ENCODE assay signal across 16 mouse cellular contexts in genomic region chr17:14468754-14469488, GRCm38 (mm10).
A peak's percentile ranks its signal among the peaks of the same experiment; 100 is the strongest.
DNase-seq lines count a peak whose midpoint lies in the region; ATAC-seq and TF ChIP-seq lines count a peak whose summit lies in the region.
"Had no signal": no experiment of that assay in that cellular context is flagged by ENCODE, and none has a peak within 500 bp of the region (broad histone marks: within the 10 kb centered on the region; RNA-seq: fewer than 3 reads in every experiment).

No protein-coding gene starts in this region.

- H3K27ac ChIP-seq in forebrain, embryonic 16.5 days (ENCODE audit: low read length), result no peak overlapping the region
- H3K27ac ChIP-seq in forebrain, embryonic 12.5 days, result no peak overlapping the region
- 0 out of 2 replicates have a peak overlapping the region, but pooled peaks have one; percentile 5 for H3K27ac ChIP-seq in hindbrain, embryonic 14.5 days
- H3K27ac ChIP-seq in midbrain, embryonic 15.5 days, result peak overlapping the region; percentile 42
- H3K27ac ChIP-seq: forebrain, embryonic 15.5 days; macrophage had no signal

- WGBS in forebrain, embryonic 16.5 days, result 68% methylated on average over 6 of the region's 6 CpGs
- WGBS in forebrain, embryonic 12.5 days, result 64% methylated on average over 6 of the region's 6 CpGs
- 25% methylated on average over 6 of the region's 6 CpGs for WGBS in hindbrain, embryonic 14.5 days
- WGBS in midbrain, embryonic 15.5 days, result 32% methylated on average over 6 of the region's 6 CpGs

- no peaks in the 10 kb centered on the region for H3K9me3 ChIP-seq in forebrain, embryonic 16.5 days (ENCODE audit: control insufficient read depth, low read length)
- H3K9me3 ChIP-seq in forebrain, embryonic 12.5 days, result no peaks in the 10 kb centered on the region
- H3K9me3 ChIP-seq in hindbrain, embryonic 14.5 days (ENCODE audit: control insufficient read depth, low read length), result no peaks in the 10 kb centered on the region
- no peaks in the 10 kb centered on the region for H3K9me3 ChIP-seq in midbrain, embryonic 15.5 days
- H3K9me3 ChIP-seq: forebrain, embryonic 15.5 days had no signal

- H3K4me2 ChIP-seq in forebrain, embryonic 16.5 days (ENCODE audit: low read length), result no peak overlapping the region
- H3K4me2 ChIP-seq in forebrain, embryonic 12.5 days, result no peak overlapping the region
- H3K4me2 ChIP-seq in hindbrain, embryonic 14.5 days (replicated peaks), result no peak overlapping the region
- H3K4me2 ChIP-seq in midbrain, embryonic 15.5 days, result no peak overlapping the region
- H3K4me2 ChIP-seq: forebrain, embryonic 15.5 days; heart, embryonic 11.5 days had no signal

- H3K4me3 ChIP-seq in forebrain, embryonic 16.5 days (replicated peaks; ENCODE audit: low read length), result no peak overlapping the region
- H3K4me3 ChIP-seq in forebrain, embryonic 12.5 days (replicated peaks), result no peak overlapping the region
- H3K4me3 ChIP-seq in hindbrain, embryonic 14.5 days (replicated peaks; ENCODE audit: low read length), result no peak overlapping the region
- H3K4me3 ChIP-seq in midbrain, embryonic 15.5 days, result no peak overlapping the region
- H3K4me3 ChIP-seq: forebrain, embryonic 15.5 days had no signal

- H3K27me3 ChIP-seq in forebrain, embryonic 16.5 days (replicated peaks; ENCODE audit: control insufficient read depth, insufficient read depth, low read length), result no peaks in the 10 kb centered on the region
- no peaks in the 10 kb centered on the region for H3K27me3 ChIP-seq in forebrain, embryonic 12.5 days
- H3K27me3 ChIP-seq in hindbrain, embryonic 14.5 days (ENCODE audit: control insufficient read depth, insufficient read depth, low read length), result no peaks in the 10 kb centered on the region
- no peaks in the 10 kb centered on the region for H3K27me3 ChIP-seq in midbrain, embryonic 15.5 days (replicated peaks)
- H3K27me3 ChIP-seq: forebrain, embryonic 15.5 days had no signal

- no peak for TF ChIP-seq POLR2A in brain, embryonic 14.5 days (IDR thresholded peaks at IDR 0.05; ENCODE audit: borderline replicate concordance, extremely low read depth, insufficient read depth, insufficient read length, poor library complexity, severe bottlenecking)

- no peak overlapping the region for H3K9ac ChIP-seq in forebrain, embryonic 16.5 days (replicated peaks; ENCODE audit: low read depth, low read length)
- H3K9ac ChIP-seq in forebrain, embryonic 12.5 days, result no peak overlapping the region
- no peak overlapping the region for H3K9ac ChIP-seq in hindbrain, embryonic 14.5 days
- no peak overlapping the region for H3K9ac ChIP-seq in midbrain, embryonic 15.5 days
- H3K9ac ChIP-seq: forebrain, embryonic 15.5 days had no signal

- 0 out of 2 replicates have a peak, but pooled peaks have one; percentile 33 for ATAC-seq in forebrain, embryonic 16.5 days
- no peak for ATAC-seq in forebrain, embryonic 12.5 days (ENCODE audit: low FRiP score)
- ATAC-seq in hindbrain, embryonic 14.5 days (ENCODE audit: low FRiP score), result peak; percentile 86
- peak; percentile 84 for ATAC-seq in midbrain, embryonic 15.5 days (replicated peaks)
- ATAC-seq: forebrain, embryonic 15.5 days had no signal

- H3K36me3 ChIP-seq in forebrain, embryonic 16.5 days (ENCODE audit: control insufficient read depth, insufficient read depth), result no peaks in the 10 kb centered on the region
- H3K36me3 ChIP-seq in forebrain, embryonic 12.5 days (replicated peaks), result no peaks in the 10 kb centered on the region
- no peaks in the 10 kb centered on the region for H3K36me3 ChIP-seq in hindbrain, embryonic 14.5 days (replicated peaks; ENCODE audit: control insufficient read depth, insufficient read depth)
- H3K36me3 ChIP-seq in midbrain, embryonic 15.5 days (replicated peaks), result no peaks in the 10 kb centered on the region
- H3K36me3 ChIP-seq: forebrain, embryonic 15.5 days had no signal

- no peaks in the 10 kb centered on the region for H3K4me1 ChIP-seq in forebrain, embryonic 16.5 days (replicated peaks; ENCODE audit: control insufficient read depth, insufficient read depth, low read length)
- H3K4me1 ChIP-seq in forebrain, embryonic 12.5 days, result peaks cover 16% of the 10 kb centered on the region; the same call in 1 of the 2 replicates
- peaks cover 25% of the 10 kb centered on the region for H3K4me1 ChIP-seq in hindbrain, embryonic 14.5 days (replicated peaks; ENCODE audit: control insufficient read depth, insufficient read depth, low read length)
- peaks cover 23% of the 10 kb centered on the region for H3K4me1 ChIP-seq in midbrain, embryonic 15.5 days
- H3K4me1 ChIP-seq: forebrain, embryonic 15.5 days had no signal

- peak; percentile 73 for DNase-seq in brain, embryonic 14.5 days (ENCODE audit: low read depth)
- DNase-seq in hindbrain, embryonic 14.5 days (ENCODE audit: low spot score), result peak; percentile 59
- DNase-seq in gastrocnemius, postnatal 10 days, result no peak
- no peak for DNase-seq in right cerebral cortex, postnatal 14 days
- DNase-seq in adrenal gland, adult 2 months, result no peak
- DNase-seq: adrenal gland, adult 8-10 months; B cell, adult 2 months; cerebellum, adult 9-10 months; gastrocnemius, postnatal 14 days; layer of hippocampus, adult 9-11 months had no signal

- no peak for TF ChIP-seq CTCF in brain, embryonic 14.5 days (IDR thresholded peaks at IDR 0.05; ENCODE audit: borderline replicate concordance, extremely low read depth, insufficient read depth, insufficient read length)

Comparison
In these comparisons a context has a peak if more than half of its experiments do, and no peak if none do; other contexts are left out.
1. H3K27ac ChIP-seq: peak in hindbrain, embryonic 14.5 days (single experiment) and midbrain, embryonic 15.5 days (single experiment); none in forebrain, embryonic 16.5 days (single experiment) and forebrain, embryonic 12.5 days (single experiment).
2. DNase-seq: peak in brain, embryonic 14.5 days (single experiment) and hindbrain, embryonic 14.5 days (single experiment); none in gastrocnemius, postnatal 10 days (single experiment), right cerebral cortex, postnatal 14 days (single experiment) and adrenal gland, adult 2 months (single experiment).